Mouse (Mus musculus) thymus, adult 2 months (tissue): ENCODE data around the gene Arl5a. TPM values are rescaled to one million over a fixed set of nuclear protein-coding genes. Genes with fewer than 3 reads are reported as not detected.

Experiments used
- DNase-seq: peaks from one replicate; pipeline ENCODE4 v3.0.0; 2021
- H3K27ac ChIP-seq: fragments of 200-500 bp; 2 replicates; pipeline ENCODE4 v1.5.1; 2012; ENCODE audit warnings: low read length, control low read depth; ENCODE audit not compliant: control insufficient read depth, insufficient read depth
- H3K27me3 ChIP-seq: fragments of 200-500 bp; 2 replicates; pipeline ENCODE4 v1.6.1; 2012; ENCODE audit warnings: mild to moderate bottlenecking, low read length, moderate library complexity, mixed read lengths; ENCODE audit not compliant: control insufficient read depth, insufficient read depth
- H3K36me3 ChIP-seq: fragments of 200-500 bp; 2 replicates; pipeline ENCODE4 v1.6.1; 2012; ENCODE audit warnings: mild to moderate bottlenecking, low read length, moderate library complexity; ENCODE audit not compliant: control insufficient read depth, insufficient read depth
- H3K4me1 ChIP-seq: fragments of 200-500 bp; replicated peaks from 2 replicates; pipeline ENCODE4 v1.6.1; 2012; ENCODE audit warnings: low read length; ENCODE audit not compliant: control insufficient read depth, insufficient read depth
- H3K4me3 ChIP-seq: fragments of 200-500 bp; 2 replicates; pipeline ENCODE4 v1.5.1; 2012; ENCODE audit warnings: mild to moderate bottlenecking, low read length, control low read depth, moderate library complexity; ENCODE audit not compliant: control insufficient read depth, insufficient read depth
- CTCF ChIP-seq: fragments of 200-500 bp; IDR thresholded peaks from 2 replicates; pipeline ENCODE4 v1.5.1; 2012; ENCODE audit warnings: mild to moderate bottlenecking, control low read depth, low read length, moderate library complexity, borderline replicate concordance; ENCODE audit not compliant: control insufficient read depth, poor library complexity, insufficient read depth; ENCODE audit errors: extremely low read depth
- POLR2A ChIP-seq: fragments of 200-500 bp; IDR thresholded peaks from 2 replicates; pipeline ENCODE4 v1.6.1; 2012; ENCODE audit warnings: mild to moderate bottlenecking, low read length, control low read depth, moderate library complexity; ENCODE audit not compliant: control insufficient read depth, poor library complexity, insufficient read depth; ENCODE audit errors: extremely low read depth
- WGBS: fragments of 180-500 bp; shearing (Covaris S2); methylation state at CpG from one replicate; pipeline ENCODE4 v1.1.7; 2018; 5-methylcytosine and 5-hydroxymethylcytosine counted together
- polyA plus RNA-seq: library from polyadenylated mRNA; depleted of rRNA; stranded (reverse); fragments of >200 nt; gene quantifications from 2 replicates; pipeline ENCODE4 v1.2.3, GENCODE M21; 2012

Arl5a gene
- polyA plus RNA-seq, 1 experiment, result 8.2 TPM

DNA sequence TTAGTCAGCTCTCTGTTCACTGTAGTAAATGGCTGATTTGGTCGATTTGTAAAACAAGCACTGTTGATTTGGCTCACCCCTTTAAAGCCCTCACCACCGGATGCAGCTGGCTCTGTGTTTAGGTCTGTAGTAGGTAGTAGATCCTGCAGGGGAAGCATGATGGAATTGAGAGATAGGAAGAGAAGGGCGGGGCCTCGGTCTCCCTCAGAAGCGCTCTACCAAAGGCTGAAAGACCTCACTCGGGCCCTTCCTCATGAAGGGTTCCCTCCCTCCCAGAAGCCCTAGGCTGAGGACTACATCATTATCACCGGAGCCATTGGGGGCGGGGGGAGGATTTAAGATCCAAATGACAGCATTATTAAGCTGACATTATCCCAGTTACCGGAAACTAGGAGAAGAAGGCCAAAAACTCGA, 45.8 kb downstream of the Arl5a start:
- H3K27ac ChIP-seq, result peak overlapping the region; percentile 81
- no peak for TF ChIP-seq POLR2A
- 21% methylated on average over 10 of the region's 10 CpGs for WGBS
- no peaks in the 10 kb centered on the region for H3K36me3 ChIP-seq
- H3K4me1 ChIP-seq, result peaks cover 13% of the 10 kb centered on the region
- no peak overlapping the region for H3K4me3 ChIP-seq
- peak; percentile 50 for DNase-seq
- no peaks in the 10 kb centered on the region for H3K27me3 ChIP-seq

- Histone ChIP-seq H3K4me1 (peaks cover 13% of the 10 kb centered on the region), H3K36me3 (no peaks in the 10 kb centered on the region), H3K27ac (peak within 1 kb of the TSS; percentile 81), H3K27me3 (no peaks in the 10 kb centered on the region), H3K4me3 (peak within 1 kb of the TSS; percentile 1; the same call in 1 of the 2 replicates)
- TF ChIP-seq CTCF (no peak), POLR2A (no peak)
- peak; percentile 4 for DNase-seq
- WGBS, result 37% methylated on average over 7 of the region's 7 CpGs
These were observed 46.3 kb downstream of the Arl5a start, which contains the start of gene Neb for GRCm38 (mm10) chr2:52378448-52378804. Gene Neb (minus strand): TSS chr2:52378474.

GRCm38 (mm10) chr2:52377706-52378447, 46.8 kb downstream of the Arl5a start:
- Histone ChIP-seq H3K27ac (peak overlapping the region; percentile 81), H3K36me3 (no peaks in the 10 kb centered on the region), H3K4me3 (no peak overlapping the region), H3K4me1 (peaks cover 13% of the 10 kb centered on the region), H3K27me3 (no peaks in the 10 kb centered on the region)
- DNase-seq, result no peak
- 85% methylated on average over 13 of the region's 13 CpGs for WGBS
- no peak for TF ChIP-seq CTCF
- TF ChIP-seq POLR2A, result no peak

DNA sequence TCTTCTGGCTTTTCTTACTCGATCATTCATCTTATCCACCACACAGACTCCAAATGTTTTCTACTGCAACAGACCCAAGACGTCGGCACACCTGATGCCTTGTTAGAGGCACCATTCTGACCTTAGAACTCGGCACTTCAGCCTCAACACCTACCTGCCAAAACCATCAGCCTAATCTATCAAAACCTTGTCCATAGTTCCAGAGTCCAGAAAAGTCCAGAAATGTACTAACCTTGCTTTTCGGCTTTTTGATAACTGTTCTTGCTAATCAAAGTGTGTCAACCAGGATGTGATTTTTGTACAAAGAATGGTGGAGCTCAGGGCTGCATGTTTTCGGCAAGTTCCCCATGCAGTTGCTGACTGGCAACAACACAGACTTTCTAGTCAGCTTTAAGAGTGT, 50.0 kb downstream of the Arl5a start:
- Histone ChIP-seq H3K27ac (no peak overlapping the region), H3K4me3 (no peak overlapping the region), H3K4me1 (peaks cover 10% of the 10 kb centered on the region), H3K36me3 (no peaks in the 10 kb centered on the region), H3K27me3 (no peaks in the 10 kb centered on the region)
- TF ChIP-seq POLR2A, result no peak
- no peak for TF ChIP-seq CTCF
- no peak for DNase-seq
- 94% methylated on average over 6 of the region's 6 CpGs for WGBS

DNA sequence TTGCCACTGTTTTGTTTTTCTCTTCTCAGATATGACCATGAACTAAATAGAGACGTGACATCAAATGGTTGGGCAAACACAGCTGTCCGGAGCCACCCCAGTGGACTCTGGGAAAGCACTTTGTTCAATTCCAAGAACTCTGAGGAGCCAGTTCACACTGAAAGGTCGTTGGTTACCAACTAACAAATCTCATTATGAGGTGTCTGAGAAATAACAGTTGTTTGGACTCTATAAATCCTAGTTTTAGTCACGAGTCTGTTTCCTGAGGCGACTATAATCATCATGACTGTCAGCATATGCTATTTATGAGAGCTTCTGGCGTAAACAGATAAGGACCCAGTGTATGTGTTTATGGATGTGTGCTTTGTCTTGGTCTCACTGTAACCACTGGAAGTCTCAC, 52.2 kb downstream of the Arl5a start:
- no peak for DNase-seq
- Histone ChIP-seq H3K27me3 (no peaks in the 10 kb centered on the region), H3K4me3 (no peak overlapping the region), H3K4me1 (no peaks in the 10 kb centered on the region), H3K36me3 (no peaks in the 10 kb centered on the region), H3K27ac (no peak overlapping the region)
- WGBS, result 76% methylated on average over 6 of the region's 6 CpGs
- TF ChIP-seq CTCF, result no peak
- TF ChIP-seq POLR2A, result no peak

DNA sequence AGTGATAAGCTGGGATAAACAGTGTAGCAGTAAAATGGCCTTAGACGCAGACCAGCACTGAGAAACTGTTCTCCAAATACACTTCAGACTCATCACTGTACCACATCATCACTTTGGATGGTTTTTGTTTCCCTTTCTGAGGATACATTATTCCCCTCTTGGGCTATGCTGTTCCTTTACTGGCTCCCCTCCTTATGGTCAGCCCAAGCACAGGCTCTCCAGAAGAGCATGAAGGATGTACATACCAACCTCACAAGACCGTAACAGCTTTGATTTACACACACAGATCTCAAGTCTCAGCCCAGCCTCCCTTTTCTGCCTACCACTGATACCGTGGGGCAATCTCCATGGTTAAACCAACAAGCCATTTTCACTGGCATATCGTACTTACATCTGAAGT, 52.6 kb downstream of the Arl5a start:
- H3K36me3 ChIP-seq, result no peaks in the 10 kb centered on the region
- DNase-seq, result no peak
- WGBS, result 92% methylated on average over 4 of the region's 4 CpGs
- H3K27me3 ChIP-seq, result no peaks in the 10 kb centered on the region
- TF ChIP-seq CTCF (no peak), POLR2A (no peak)
- no peak overlapping the region for H3K27ac ChIP-seq
- no peaks in the 10 kb centered on the region for H3K4me1 ChIP-seq
- no peak overlapping the region for H3K4me3 ChIP-seq

GRCm38 (mm10) chr2:52371066-52371465, 53.6 kb downstream of the Arl5a start:
- Histone ChIP-seq H3K4me1 (no peaks in the 10 kb centered on the region), H3K4me3 (no peak overlapping the region), H3K27me3 (no peaks in the 10 kb centered on the region), H3K36me3 (no peaks in the 10 kb centered on the region), H3K27ac (no peak overlapping the region)
- DNase-seq, result no peak
- no peak for TF ChIP-seq POLR2A
- TF ChIP-seq CTCF, result no peak
- WGBS, result 57% methylated on average over 2 of the region's 2 CpGs
